Mouse (Mus musculus) CD4-positive, CD25-positive, alpha-beta regulatory T cell, adult 4 months (primary cell): Measurements from ENCODE around the gene Map2k2. TPM values are rescaled to one million over a fixed set of nuclear protein-coding genes. Genes with fewer than 3 reads are reported as not detected.
"Not testable (repeated sequence)": the region's sequence is repeated elsewhere in the genome, so short reads cannot be mapped to it uniquely, and the experiment has no call there.

ENCODE experiments used
- ATAC-seq: one replicate; pipeline ENCODE4 v1.8.0; 2017
- polyA plus RNA-seq, 2 experiments: library from polyadenylated mRNA; unstranded; fragments of 100-300 nt; shearing (Covaris generic); gene quantifications; one replicate each; pipeline ENCODE4 v1.2.1; 2017

The Map2k2 gene
- 10 to 100 TPM; 21.5 to 28.1 TPM for polyA plus RNA-seq

DNA sequence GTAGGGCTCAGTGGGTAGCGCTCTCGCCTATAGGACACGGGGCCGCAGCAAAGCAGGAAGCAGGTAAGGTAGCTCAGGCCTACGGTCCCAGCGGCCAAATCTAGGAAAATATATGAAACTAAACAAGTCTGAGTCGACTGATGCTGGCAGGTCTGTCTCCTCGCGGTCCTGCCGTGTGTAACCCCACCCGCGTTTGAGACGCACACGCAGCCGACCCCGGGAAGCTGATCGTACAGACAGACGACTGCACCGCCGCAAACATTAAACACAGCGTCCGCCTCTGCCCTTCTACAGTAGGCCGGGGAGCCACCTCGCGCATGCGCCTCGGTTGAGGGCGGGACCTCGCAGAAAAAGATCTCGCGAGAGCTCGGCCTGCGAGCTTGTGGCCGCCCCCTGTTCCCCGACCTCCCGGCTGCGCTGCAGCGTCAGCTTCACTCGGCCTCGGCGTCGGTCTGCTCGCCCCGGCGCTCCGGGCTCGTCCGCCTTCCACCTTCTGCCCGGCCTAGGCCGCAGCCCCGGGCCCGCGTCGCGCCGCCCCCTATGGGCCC is at the start of gene Map2k2:
Gene Map2k2 (plus strand): TSS at position 351 of the 548 bp plus-strand sequence.
- ATAC-seq, result peak; percentile 91

DNA sequence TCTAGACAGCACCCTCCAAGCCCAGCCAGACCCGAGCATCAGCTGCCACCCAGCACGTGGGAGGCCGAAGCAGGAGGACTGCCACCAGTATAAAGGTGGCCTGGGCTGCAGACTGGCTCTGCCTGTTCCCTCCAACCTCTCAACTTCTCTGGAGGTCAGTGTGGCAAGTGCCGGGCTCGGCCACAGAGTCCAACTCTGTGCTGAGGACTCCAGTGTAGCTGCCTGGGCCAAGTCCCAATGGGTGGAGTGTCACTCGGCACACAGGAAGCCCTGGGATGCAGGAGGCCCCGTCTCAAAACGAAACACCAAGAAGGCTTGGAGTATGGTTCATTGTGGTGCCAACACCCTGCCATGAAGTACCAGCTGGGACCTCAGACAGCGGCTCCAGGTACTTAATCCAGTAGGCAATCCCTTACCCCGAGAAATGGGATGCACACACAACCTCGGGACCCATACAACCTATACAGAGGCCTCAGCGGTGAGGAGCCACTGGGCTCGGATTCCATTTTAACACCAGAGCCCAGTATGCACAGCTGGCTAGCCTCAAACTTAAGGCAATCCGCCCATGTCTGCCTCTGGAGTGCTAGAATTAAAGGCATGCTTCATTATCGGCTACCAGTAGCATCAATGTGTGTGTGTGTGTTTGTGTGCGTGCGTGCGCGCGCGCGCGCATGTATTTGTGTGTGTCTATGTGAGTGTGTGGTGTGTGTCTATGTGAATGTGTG is 48.1 kb upstream of the Map2k2 start:
- no peak for ATAC-seq

DNA sequence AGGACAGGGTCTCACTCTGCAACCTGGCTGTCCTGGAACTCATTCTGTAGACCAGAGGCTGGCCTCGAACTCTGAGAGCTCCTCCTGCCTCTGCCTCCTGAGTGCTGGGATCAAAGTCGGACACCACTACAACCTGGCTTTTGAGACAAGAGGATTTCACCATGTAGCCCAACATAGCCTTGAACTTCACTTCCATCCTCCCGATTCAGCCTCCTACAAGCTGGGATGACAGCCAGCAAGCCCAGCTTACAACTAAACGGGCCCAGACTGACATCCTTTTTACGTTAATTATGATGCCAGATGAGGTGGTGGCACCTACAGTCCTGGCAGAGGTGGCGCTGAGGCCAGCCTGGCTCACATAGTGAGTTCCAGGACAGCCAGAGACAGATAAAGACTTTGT is 46.8 kb upstream of the Map2k2 start:
- no peak for ATAC-seq

DNA sequence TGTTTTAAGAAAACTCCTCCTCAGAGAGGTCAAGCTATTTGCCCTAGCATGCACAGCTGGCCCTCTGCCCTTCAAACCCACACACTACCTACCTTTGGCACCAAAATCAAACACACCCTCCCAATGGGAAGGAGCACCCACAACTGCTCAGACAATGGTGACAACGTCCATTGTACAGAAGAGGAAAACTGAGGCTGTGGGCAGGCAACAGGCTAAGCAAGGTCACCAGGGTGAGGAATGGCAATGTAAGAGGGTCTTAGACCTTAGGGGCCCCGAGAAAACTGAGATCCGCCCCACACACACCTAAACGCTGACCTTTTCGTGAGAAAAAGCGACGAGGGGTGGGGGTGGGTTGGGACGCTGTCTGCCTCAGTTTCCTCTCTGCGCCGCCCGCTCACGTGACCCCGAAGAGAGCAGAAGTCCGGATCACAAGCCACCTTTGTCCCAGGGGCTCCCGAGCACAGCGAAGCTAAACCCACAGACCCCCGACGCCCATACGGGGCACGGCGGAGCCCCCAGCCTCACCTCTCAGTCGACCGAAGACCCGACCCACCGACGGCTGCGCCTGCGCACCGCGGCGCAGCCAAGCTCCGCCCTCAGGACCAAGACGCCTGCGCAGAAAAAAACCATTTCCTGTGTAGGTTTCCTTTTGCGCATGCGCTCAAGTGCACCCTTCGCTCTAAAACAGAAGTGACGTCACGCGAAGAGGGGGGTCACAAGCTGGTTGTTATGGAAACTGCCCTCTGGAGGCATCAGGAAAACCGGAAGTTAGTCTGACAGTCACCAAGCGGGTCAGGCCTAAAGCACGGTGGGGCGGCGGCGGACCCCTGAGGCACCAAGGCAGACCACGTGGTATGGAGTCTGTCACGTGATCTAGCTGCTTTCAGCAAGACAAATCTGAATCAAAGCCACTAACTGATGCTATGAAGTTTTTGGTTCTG is 45.8 kb upstream of the Map2k2 start, which contains the start of gene Sgta:
Gene Sgta (minus strand): TSS at position 579 of the 941 bp plus-strand sequence.
- ATAC-seq, result peak; percentile 95

DNA sequence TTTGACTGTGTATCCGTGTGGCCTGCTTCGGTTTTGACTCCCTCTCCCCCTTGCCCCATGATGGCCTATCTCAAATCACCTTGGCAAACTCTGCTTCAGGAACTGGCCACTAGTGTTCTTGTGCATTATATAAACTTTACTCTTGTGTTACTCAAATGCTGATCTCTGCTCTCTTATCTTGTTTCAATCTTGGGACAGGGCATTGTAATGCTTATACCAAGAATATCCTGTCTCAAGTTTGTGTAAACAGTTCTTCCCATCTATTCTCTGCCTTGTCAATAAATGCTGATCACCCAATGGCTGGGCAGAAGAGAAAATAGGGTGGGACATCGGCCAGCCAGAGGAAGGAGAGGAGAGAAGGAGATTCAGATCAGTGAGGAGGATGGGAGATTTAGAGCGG is 43.0 kb upstream of the Map2k2 start:
- ATAC-seq, result no peak

DNA sequence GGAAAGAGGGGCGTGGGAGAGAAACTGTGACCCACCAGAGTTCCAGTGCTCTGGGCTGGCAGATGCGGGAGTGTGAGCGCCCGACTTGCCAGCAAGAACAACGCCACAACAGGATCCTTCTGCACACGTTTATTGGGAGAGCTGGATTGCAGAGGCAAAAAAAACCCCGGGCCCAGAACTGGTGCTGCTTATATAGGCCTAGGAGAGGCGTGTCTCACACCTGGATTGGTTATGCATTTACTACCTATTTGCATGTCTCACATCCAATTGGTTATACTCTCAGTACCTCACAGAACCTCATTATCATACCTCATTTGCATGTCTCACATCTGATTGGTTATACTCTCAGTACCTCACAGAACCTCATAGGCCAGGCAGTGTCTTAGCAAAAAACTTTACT is 41.2 kb upstream of the Map2k2 start:
- ATAC-seq, result not testable (repeated sequence)

DNA sequence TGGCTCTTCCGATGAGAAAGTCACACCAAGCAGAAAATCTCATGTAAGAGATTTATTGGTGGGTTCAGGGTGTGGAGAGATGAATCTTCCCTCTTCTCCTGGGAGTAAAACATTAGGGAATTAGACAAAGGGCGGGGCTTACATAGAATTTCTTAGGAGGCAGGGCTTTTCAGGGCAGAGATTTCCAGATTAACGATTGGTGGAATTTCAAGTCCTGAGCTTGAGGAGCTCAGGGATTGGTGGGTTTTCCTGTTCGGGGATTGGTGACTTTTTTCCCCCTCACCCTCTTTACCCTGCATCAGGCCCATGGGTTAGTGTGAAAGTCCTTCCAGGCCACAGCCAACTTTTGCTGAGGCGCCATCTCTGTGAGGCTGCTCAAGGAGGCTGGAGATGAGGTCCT is 37.0 kb upstream of the Map2k2 start:
- ATAC-seq, result no peak

DNA sequence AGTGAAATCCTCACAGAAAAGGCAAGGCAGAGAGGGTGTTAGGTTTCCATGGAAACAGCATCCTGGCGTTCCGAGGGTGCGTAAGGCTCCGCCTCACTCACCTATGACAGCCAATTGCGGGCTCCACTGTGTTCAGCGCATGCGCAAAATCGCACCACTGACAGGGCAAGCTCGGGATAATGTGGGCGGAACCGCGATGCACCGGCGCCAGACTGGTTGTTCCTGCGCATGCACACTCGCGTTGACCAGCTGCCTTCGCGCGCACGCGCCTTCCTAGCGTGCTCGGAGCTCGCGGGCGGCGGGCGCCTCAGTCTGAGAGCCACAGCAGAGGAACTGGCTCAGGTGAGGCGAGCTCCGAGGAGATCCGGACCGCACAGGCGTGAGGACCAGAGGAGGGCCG is 35.9 kb upstream of the Map2k2 start, which contains the start of gene Thop1:
Gene Thop1 (plus strand): TSS at position 200 of the 400 bp plus-strand sequence.
- ATAC-seq, result peak; percentile 99

DNA sequence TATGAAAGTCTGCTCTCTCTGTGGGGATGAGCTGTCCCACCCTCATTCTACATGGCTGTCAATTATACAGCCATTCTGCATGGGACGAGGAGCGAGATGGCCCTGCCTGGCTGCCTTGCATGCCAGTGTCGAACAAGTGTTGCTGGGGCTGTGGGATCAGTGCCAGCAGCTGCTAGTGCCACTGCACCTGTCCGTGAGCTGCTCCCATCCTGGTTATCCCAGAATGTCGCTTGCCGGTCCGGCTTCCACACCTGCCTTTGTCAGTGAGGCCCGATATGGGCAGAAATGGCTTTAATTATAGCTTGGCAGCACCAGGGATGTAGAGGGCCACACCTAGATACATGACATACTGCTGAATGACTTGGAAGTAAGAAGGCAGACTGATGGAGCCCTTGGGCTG is 33.4 kb upstream of the Map2k2 start:
- no peak for ATAC-seq

DNA sequence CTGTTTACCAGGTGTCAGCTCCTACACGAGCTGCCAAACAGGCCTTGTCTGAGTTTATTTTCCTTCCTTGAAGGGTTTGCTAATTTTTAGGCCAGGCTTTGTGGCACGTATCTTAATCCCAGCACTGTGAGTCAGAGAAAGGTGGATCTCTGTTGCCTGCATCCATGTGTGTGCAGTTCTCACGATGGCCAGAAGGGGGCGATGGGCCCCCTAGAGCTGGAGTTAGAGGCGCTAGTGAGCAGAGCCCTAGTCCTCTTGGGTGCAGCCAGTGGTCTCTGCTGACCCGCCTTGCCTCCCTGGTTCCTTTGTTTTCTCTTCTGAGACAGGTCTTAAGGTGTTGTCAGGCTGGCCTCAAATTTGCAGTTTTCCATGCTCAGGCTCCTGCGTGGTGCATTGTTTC is 32.3 kb upstream of the Map2k2 start:
- no peak for ATAC-seq

DNA sequence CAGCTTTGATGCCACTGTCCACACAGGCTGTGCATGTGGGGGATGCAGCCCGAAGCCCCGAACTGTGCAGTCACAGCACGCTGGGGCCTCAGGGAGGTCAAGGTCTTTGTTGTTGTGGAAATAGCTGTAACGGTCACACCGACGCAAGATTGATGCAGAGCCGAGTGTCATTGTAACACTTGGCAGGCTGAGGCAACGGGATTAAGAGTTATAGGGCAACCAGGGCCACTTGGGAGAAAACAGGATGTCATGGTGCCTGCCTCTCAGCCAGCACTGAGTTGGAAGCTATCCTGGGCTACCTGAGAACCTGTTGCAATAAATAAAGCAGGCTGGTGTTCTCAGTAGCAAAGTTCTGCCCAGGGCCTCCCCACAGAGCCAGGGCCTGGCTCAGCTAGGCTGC is 30.0 kb upstream of the Map2k2 start:
- ATAC-seq, result no peak

DNA sequence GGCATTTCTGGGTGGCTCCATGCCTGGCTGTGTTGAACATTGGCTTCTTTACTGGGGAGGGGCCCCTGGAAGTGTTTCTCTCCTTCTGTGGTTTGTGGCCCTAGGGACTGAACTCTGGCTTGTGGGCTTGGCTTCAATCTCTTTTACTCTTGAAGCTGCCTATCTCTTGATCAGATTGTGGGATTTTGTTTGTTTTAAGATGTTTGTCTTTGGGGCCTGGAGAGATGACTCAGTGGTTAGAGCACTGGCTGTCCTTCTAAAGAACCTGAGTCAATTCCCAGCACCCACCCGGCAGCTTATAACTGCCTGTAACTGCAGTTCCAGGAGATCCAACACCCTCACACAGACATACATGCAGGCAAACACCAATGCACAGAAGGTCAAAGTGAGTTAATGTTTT is 29.4 kb upstream of the Map2k2 start:
- ATAC-seq, result no peak

DNA sequence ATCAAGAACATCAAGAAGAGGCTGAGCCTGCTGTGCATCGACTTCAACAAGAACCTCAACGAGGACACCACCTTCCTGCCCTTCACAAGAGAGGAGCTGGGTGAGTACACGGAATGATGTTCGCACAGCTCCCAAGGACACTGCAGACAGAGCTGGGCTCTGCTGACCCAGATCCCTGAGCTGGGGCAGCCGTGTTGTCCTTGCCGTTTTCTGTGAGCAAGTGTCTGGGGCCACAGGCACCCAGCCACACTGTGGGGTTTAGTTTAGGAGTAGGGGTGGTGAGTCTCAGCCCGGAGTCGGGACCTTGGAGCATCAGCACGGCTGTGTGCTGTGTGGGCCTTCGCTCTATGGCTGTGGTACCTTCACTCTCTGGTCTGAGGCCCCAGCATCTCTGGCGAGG is 27.8 kb upstream of the Map2k2 start:
- ATAC-seq, result no peak

DNA sequence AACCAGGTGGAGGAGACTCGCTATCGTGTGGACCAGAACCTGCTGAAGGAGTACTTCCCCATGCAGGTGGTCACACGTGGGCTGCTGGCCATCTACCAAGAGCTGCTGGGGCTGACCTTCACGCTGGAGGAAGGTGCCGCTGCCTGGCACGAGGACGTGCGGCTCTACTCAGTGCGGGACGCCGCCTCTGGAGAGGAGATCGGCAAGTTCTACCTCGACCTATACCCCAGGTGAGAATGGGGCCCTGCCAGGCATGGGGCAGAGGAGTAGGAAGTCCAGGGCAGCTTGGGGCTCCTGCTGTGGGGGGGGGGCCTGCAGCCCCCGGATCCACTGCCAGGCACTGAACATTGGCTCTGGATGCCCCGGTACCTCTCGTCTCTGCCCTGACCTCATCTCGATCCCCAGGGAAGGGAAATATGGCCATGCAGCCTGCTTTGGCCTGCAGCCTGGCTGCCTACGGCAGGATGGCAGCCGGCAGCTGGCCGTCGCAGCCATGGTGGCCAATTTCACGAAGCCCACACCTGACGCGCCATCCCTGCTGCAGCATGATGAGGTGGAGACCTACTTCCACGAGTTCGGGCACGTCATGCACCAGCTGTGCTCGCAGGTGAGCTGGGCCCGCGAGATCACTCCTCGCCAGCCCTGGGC is 25.6 kb upstream of the Map2k2 start:
- no peak for ATAC-seq

DNA sequence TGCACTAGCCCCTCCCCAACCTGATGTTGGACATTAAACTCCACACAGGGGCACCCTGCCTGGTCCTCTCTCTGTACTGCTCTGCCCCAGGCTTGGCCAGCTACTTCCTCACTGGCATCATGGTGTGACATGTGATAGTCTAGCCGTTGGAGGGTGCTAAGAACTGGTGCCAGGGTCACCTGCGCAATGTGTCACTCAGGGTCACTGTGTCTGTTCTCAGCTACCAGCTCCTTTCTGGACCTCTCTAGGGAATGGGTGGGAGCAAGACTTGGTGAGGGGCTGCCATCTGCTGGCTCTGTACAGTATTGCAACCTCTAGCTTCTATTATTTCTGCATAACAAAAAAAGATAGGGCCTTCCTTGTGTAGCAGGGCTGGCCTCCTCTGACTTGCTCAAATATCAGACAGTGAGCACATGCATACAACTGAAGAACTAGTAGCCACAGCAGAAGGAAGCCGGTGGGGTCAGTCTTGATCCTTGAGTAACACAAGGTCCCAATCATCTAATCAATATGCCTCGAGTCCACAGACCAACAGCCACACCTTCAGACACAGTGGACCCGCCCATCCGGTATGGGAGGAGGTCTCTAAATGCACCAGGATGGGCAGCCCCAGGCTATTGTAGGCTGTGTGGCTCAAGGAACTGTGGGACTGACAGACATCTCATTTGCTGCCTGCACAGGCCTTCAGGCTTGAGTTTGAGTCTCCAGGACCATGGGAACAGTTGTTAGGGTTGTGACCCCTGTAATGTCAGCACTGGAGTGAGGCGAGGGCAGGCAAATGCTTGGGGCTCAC is 23.4 kb upstream of the Map2k2 start:
- ATAC-seq, result peak; percentile 63

DNA sequence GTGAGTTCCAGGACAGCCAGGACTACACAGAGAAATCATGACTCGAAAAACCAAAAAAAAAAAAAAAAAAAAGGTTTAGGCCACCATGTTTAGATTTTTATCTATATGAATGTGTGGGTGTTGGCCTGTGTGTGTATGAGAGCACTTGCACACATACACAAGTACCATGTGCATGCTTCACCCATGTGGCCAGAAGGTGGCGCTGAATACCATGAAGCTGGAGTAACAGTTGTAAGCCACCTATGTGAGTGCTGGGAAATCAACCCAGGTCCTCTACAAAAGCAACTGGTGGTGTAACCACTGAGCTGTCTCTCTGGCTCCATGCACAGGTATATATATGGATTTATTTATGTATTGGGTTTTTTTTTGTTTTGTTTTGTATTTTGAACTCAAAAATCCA is 18.7 kb upstream of the Map2k2 start:
- no peak for ATAC-seq

DNA sequence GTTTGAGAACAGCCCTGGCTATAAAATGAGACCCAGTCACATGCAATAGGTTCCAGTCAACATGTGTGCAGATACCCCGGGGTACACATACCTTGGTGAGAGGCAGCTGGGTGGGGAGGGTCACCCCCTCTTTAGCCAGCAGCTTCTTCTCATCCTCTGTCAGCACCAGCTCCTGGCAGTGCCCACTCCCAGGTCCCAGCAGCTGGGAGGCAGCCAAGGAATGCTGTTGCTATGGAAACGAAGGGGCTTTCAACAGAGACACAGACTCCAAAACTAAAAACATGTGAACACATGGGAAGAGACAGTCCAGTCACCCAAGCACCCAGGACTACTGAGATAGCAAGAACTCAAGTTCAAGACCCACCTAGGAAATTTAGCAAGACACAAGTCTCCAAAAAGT is 16.5 kb upstream of the Map2k2 start:
- ATAC-seq, result no peak

DNA sequence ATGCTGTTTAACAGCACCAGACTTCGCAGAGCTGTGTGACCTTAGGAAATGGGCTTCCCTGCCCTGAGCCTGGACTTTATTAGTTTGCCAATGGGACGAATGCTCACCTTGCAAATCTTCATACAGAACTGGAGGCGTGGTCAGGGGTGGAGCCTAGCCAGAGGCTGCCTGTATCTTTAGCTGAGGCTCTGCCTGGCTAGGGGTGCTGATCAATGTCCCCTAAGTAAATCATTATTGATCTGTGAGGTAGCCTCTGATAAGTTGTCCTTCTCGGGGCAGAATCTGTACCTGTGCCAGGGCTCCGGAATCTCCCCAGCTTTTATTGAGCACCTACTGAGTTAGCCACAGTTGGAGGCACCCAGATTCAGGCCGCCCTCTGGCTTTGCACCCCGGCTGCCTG is 15.1 kb upstream of the Map2k2 start:
- no peak for ATAC-seq

DNA sequence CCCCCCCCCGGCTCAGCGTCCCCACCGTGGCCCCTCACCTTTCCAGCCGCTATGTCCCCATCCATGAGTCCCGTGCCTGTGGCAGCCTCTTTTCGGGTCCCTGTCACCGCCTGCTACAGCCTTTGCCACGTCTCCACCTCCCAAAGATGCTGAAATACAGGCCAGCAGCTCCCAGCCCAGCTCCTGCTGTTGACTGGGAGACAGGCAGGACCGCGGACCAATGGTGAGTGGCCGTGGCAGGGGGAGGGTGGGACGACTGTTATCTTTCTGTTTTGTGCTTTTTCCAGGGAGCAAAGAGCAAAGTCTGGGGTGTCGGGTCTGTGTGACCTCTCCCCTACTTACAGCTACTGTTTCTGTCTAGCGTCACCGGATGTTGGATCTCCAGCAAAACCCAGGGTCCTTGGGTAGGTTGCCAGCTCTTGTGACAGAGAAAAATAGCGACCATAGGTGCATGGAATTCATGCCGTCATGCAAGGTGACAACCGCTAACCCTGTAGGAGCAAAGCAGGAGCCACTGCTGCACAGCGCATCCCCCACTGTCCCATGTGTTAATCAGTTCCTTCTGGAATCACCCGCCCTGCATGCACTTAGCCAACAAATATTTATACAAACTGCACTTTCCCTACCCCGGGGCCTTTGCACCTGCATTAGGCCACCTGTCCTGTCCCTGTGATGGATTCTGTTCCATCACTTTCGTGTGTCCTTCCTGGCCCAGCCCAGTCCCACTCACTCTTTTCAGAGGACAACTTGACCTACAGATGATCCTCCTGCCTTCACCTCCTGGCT is 13.1 kb upstream of the Map2k2 start:
- no peak for ATAC-seq

DNA sequence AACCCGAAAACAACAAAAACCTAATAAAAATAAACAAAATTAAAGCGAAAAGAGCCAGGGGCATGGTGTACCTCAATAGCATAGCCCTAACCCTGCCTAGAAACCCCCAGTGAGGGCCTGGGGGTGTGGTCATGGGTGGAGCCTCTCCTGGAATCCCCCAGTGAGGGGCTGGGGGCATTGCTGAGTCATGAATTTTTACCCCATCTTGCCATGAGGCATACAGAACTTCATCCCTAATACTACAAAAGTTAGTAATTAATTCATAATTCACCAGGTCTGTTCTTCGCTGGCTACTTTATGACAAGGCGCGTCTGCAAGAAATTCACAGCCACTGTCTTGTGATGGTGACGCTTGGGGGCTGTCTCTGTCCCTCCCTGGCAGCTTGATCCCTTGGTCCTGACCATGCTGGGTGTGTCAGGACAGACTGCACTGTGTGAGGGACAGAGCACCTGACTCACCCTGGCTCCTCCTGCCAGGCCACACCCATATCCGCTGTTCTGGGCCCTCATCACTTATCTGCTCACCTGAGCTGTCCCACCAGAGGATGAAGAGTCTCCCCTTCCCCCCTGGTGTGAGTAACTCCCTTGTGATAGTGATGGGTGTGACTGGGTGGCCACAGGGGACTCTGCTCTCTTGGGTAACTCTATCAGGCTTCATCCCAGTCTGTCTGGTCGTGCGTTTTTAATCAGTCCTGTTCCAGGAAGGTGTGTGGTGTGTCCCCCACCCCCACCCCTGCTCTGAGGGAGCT is 10.6 kb upstream of the Map2k2 start:
- ATAC-seq, result no peak
